Mouse (Mus musculus) limb, embryonic 14.5 days (tissue): Measurements from ENCODE around the gene Gm28079. TPM values are rescaled to one million over a fixed set of nuclear protein-coding genes. Genes with fewer than 3 reads are reported as not detected.
"Not testable (repeated sequence)": the region's sequence is repeated elsewhere in the genome, so short reads cannot be mapped to it uniquely, and the experiment has no call there.

Experiments used
- ATAC-seq: fragments of 200-750 bp; cut with Nextera tagmentation; 2 replicates; pipeline ENCODE4 v1.8.0; 2017; ENCODE audit warnings: low read depth, moderate number of reproducible peaks, moderate TSS enrichment; ENCODE audit not compliant: low FRiP score
- DNase-seq: peaks from one replicate; pipeline ENCODE4 v3.0.0-alpha.2; 2015; ENCODE audit warnings: low spot score
- H3K27ac ChIP-seq: fragments of 300-500 bp; sonication (generic); replicated peaks from 2 replicates; pipeline ENCODE4 v1.5.1; 2014; ENCODE audit warnings: low read depth, mild to moderate bottlenecking, low read length, moderate library complexity, mixed read lengths
- H3K27me3 ChIP-seq: fragments of 300-500 bp; sonication (generic); 2 replicates; pipeline ENCODE4 v1.6.1; 2014; ENCODE audit warnings: low read length, mixed read lengths; ENCODE audit not compliant: control insufficient read depth, insufficient read depth
- H3K36me3 ChIP-seq: fragments of 300-500 bp; sonication (generic); 2 replicates; pipeline ENCODE4 v1.6.1; 2014; ENCODE audit warnings: mild to moderate bottlenecking, low read length, moderate library complexity, mixed read lengths; ENCODE audit not compliant: control insufficient read depth, insufficient read depth
- H3K4me1 ChIP-seq: fragments of 300-500 bp; sonication (generic); 2 replicates; pipeline ENCODE4 v1.6.1; 2014; ENCODE audit warnings: antibody characterized with exemption, low read length, mixed read lengths; ENCODE audit not compliant: control insufficient read depth, insufficient read depth
- H3K4me2 ChIP-seq: fragments of 300-500 bp; sonication (generic); replicated peaks from 2 replicates; pipeline ENCODE4 v1.6.1; 2014; ENCODE audit warnings: low read depth, mild to moderate bottlenecking, low read length, moderate library complexity; ENCODE audit not compliant: severe bottlenecking
- H3K4me3 ChIP-seq: fragments of 300-500 bp; sonication (generic); replicated peaks from 2 replicates; pipeline ENCODE4 v1.5.1; 2014; ENCODE audit warnings: low read length
- H3K9ac ChIP-seq: fragments of 300-500 bp; sonication (generic); 2 replicates; pipeline ENCODE4 v1.6.1; 2014; ENCODE audit warnings: mild to moderate bottlenecking, low read depth, low read length, moderate library complexity; ENCODE audit not compliant: severe bottlenecking
- H3K9me3 ChIP-seq: fragments of 300-500 bp; sonication (generic); 2 replicates; pipeline ENCODE4 v1.6.1; 2016; ENCODE audit warnings: low read length; ENCODE audit not compliant: control insufficient read depth
- WGBS: fragments of 180-500 bp; shearing (Covaris S2); extraction: QIAGEN DNeasy Blood & Tissue Kit; methylation state at CpG from one replicate; pipeline ENCODE4 v1.1.7; 2014; 5-methylcytosine and 5-hydroxymethylcytosine counted together
- polyA plus RNA-seq, 2 experiments: library from polyadenylated mRNA; depleted of rRNA in 1 of 2; stranded (reverse) in 1 of 2; unstranded in 1 of 2; fragments of >200 nt; fragmentation: Nextera tagmentation in 1 of 2; extraction: Ambion mirVana in 1 of 2; gene quantifications; 2 replicates each; pipeline versions ENCODE4 v1.2.1 to v1.2.3; 2012 to 2014

Gene Gm28079
- polyA plus RNA-seq (2012; rRNA removed) (not detected in 2 replicates), polyA plus RNA-seq (2014; fragmentation: Nextera tagmentation; extraction: Ambion mirVana) (not detected in 2 replicates)

GRCm38 (mm10) chrY:70014799-70015198 lies at the start of gene Gm28079:
TSS of gene Gm28079 (minus strand) at chrY:70014899.
- not testable (repeated sequence) for H3K4me1 ChIP-seq, ATAC-seq, H3K9ac ChIP-seq, H3K4me3 ChIP-seq, DNase-seq, H3K36me3 ChIP-seq, H3K4me2 ChIP-seq, H3K9me3 ChIP-seq, H3K27me3 ChIP-seq, H3K27ac ChIP-seq
- WGBS: no CpG with 5 or more reads among the region's 1 CpGs
